Mouse (Mus musculus) forebrain, embryonic 15.5 days (tissue): ENCODE measurements around the gene Dmrta2. TPM values are rescaled to one million over a fixed set of nuclear protein-coding genes. Genes with fewer than 3 reads are reported as not detected.
A peak's percentile ranks its signal among the peaks of the same experiment; 100 is the strongest.

Experiments
- ATAC-seq: fragments of 200-750 bp; cut with Nextera tagmentation; replicated peaks from 2 replicates; pipeline ENCODE4 v1.8.0; 2017; ENCODE audit warnings: mild to moderate bottlenecking, moderate TSS enrichment, moderate library complexity
- H3K27ac ChIP-seq: fragments of 300-500 bp; sonication (generic); replicated peaks from 2 replicates; pipeline ENCODE4 v1.5.1; 2015; ENCODE audit warnings: mild to moderate bottlenecking, inconsistent platforms
- H3K27me3 ChIP-seq: fragments of 300-500 bp; sonication (generic); 2 replicates; pipeline ENCODE4 v1.6.1; 2015; ENCODE audit warnings: inconsistent platforms
- H3K36me3 ChIP-seq: fragments of 300-500 bp; sonication (generic); 2 replicates; pipeline ENCODE4 v1.6.1; 2015; ENCODE audit warnings: mild to moderate bottlenecking, inconsistent platforms
- H3K4me1 ChIP-seq: fragments of 300-500 bp; sonication (generic); 2 replicates; pipeline ENCODE4 v1.6.1; 2015; ENCODE audit warnings: inconsistent platforms
- H3K4me2 ChIP-seq: fragments of 300-500 bp; sonication (generic); replicated peaks from 2 replicates; pipeline ENCODE4 v1.6.1; 2015; ENCODE audit warnings: mild to moderate bottlenecking, inconsistent platforms
- H3K4me3 ChIP-seq: fragments of 300-500 bp; sonication (generic); 2 replicates; pipeline ENCODE4 v1.5.1; 2015; ENCODE audit warnings: mild to moderate bottlenecking, inconsistent platforms
- H3K9ac ChIP-seq: fragments of 300-500 bp; sonication (generic); replicated peaks from 2 replicates; pipeline ENCODE4 v1.6.1; 2015; ENCODE audit warnings: mild to moderate bottlenecking, inconsistent platforms
- H3K9me3 ChIP-seq: fragments of 300-500 bp; sonication (generic); 2 replicates; pipeline ENCODE4 v1.6.1; 2016; ENCODE audit warnings: inconsistent platforms
- WGBS: fragments of 180-500 bp; shearing (Covaris S2); methylation state at CpG from one replicate; pipeline ENCODE4 v1.1.7; 2015; ENCODE audit warnings: mixed read lengths; 5-methylcytosine and 5-hydroxymethylcytosine counted together
- polyA plus RNA-seq: library from polyadenylated mRNA; unstranded; fragments of >200 nt; fragmentation: Nextera tagmentation; extraction: Ambion mirVana; gene quantifications from 2 replicates; pipeline ENCODE4 v1.2.1, GENCODE M21; 2015

Gene Dmrta2
- 3.2 and 4.4 TPM in 2 replicates for polyA plus RNA-seq

DNA sequence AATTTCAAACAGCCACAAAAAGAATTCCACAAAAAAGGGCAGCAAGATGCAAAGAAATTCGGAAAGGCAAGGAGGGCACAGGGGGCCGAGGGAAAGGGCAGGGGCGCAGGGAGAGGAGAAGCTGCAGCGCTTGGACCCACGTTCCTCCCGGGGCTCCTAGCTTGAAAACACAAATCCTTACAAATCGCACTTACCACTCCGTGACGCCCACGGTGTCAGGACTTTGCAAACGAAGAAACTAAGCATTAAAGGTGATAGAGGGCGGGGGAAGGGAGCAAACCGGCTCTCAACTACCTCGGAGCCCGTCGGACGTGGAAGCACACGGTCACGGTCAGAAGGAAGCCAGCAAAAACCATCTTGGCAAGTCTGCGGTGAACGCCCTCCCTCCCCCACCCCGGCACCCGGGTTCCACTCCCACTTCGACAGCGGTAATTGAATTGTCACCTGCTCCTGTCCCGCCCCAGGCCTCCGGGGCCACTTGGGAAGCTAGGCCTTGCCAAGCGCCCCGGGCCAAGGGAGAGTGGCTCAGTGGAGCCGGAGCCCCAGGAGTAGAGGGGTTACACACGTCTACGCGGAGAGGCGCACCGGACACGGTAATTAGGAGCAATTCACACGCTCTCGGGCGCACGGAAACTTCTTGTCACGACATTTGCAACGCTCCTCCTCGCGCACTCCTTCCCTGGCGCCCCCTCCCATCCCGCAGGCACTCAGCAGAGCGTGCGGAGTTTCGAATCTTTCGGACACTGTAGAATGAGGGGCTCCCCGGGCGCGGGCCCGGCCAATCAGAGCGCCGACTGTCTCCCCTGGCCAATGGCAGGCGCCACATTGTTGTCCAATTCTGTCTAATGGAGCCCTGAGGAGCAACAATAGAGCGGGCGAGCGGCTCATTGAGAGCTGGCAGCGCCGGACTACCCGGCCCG lies at the start of gene Dmrta2:
Gene Dmrta2 (plus strand): TSS at position 906 of the 920 bp plus-strand sequence.
- Histone ChIP-seq H3K4me3 (peak within 1 kb of the TSS; percentile 55), H3K27me3 (peaks cover 77% of the 10 kb centered on the region), H3K9ac (peak within 1 kb of the TSS; percentile 65), H3K9me3 (no peaks in the 10 kb centered on the region), H3K36me3 (no peaks in the 10 kb centered on the region), H3K4me1 (peaks cover 50% of the 10 kb centered on the region), H3K4me2 (peak within 1 kb of the TSS; percentile 75), H3K27ac (peak within 1 kb of the TSS; percentile 84)
- 0% methylated on average over 64 of the region's 64 CpGs for WGBS
- ATAC-seq: peak; percentile 91

- Histone ChIP-seq H3K27ac (no peak overlapping the region), H3K4me3 (no peak overlapping the region), H3K27me3 (no peaks in the 10 kb centered on the region), H3K4me2 (no peak overlapping the region), H3K36me3 (peaks cover 4% of the 10 kb centered on the region; the same call in 1 of the 2 replicates), H3K9me3 (no peaks in the 10 kb centered on the region), H3K9ac (no peak overlapping the region), H3K4me1 (no peaks in the 10 kb centered on the region)
- WGBS: 82% methylated on average over 1 of the region's 1 CpGs
- no peak for ATAC-seq
Measured at GRCm38 (mm10) chr4:109929058-109929457, 48.8 kb upstream of the Dmrta2 start.

- Histone ChIP-seq H3K27ac (no peak overlapping the region), H3K27me3 (no peaks in the 10 kb centered on the region), H3K4me2 (no peak overlapping the region), H3K4me3 (no peak overlapping the region), H3K9me3 (no peaks in the 10 kb centered on the region), H3K9ac (no peak overlapping the region), H3K4me1 (no peaks in the 10 kb centered on the region), H3K36me3 (peaks cover 6% of the 10 kb centered on the region; the same call in 1 of the 2 replicates)
- no peak for ATAC-seq
- WGBS: 100% methylated on average over 1 of the region's 1 CpGs
Measured at GRCm38 (mm10) chr4:109930445-109930844, 47.4 kb upstream of the Dmrta2 start.

- no peak overlapping the region for H3K4me3 ChIP-seq
- H3K27ac ChIP-seq: no peak overlapping the region
- ATAC-seq: no peak
- peaks cover 8% of the 10 kb centered on the region; the same call in 1 of the 2 replicates for H3K36me3 ChIP-seq
- H3K4me2 ChIP-seq: no peak overlapping the region
- no peaks in the 10 kb centered on the region for H3K27me3 ChIP-seq
- H3K9ac ChIP-seq: no peak overlapping the region
- WGBS: 81% methylated on average over 1 of the region's 1 CpGs
- H3K9me3 ChIP-seq: no peaks in the 10 kb centered on the region
- no peaks in the 10 kb centered on the region for H3K4me1 ChIP-seq
Measured at GRCm38 (mm10) chr4:109930935-109931334, 46.9 kb upstream of the Dmrta2 start.

GRCm38 (mm10) chr4:109936557-109936956 lies 41.3 kb upstream of the Dmrta2 start:
- Histone ChIP-seq H3K4me3 (no peak overlapping the region), H3K9ac (no peak overlapping the region), H3K9me3 (no peaks in the 10 kb centered on the region), H3K27ac (no peak overlapping the region), H3K4me1 (no peaks in the 10 kb centered on the region), H3K27me3 (no peaks in the 10 kb centered on the region), H3K36me3 (0 out of 2 replicates have a peak, but pooled peaks cover 4% of the 10 kb centered on the region), H3K4me2 (no peak overlapping the region)
- ATAC-seq: no peak
- WGBS: 95% methylated on average over 3 of the region's 3 CpGs

DNA sequence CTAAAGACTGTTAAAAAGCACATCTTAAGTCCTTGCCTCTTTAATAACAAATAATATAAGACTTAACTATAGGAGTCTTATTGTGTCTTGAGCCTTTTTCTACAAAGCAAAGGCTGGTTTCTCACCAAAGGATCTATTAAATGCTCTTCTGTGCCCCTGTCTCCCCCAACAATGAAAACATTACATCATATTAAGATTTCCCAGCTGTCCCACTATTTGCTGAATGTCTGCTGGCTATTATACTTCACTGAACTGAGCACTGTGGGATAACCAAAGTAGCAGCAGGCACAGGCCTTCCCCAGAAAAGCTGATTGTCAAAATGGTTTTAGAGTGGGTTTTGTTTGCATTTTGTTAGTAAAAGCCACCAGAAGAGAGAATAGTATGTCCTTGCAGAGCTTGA lies 38.6 kb upstream of the Dmrta2 start:
- no peak overlapping the region for H3K4me3 ChIP-seq
- H3K27ac ChIP-seq: no peak overlapping the region
- no peak overlapping the region for H3K4me2 ChIP-seq
- H3K9me3 ChIP-seq: no peaks in the 10 kb centered on the region
- ATAC-seq: no peak
- H3K4me1 ChIP-seq: no peaks in the 10 kb centered on the region
- no peak overlapping the region for H3K9ac ChIP-seq
- H3K36me3 ChIP-seq: 0 out of 2 replicates have a peak, but pooled peaks cover 4% of the 10 kb centered on the region
- no peaks in the 10 kb centered on the region for H3K27me3 ChIP-seq

- no peak for ATAC-seq
- H3K36me3 ChIP-seq: no peaks in the 10 kb centered on the region
- no peak overlapping the region for H3K4me2 ChIP-seq
- H3K9ac ChIP-seq: no peak overlapping the region
- no peaks in the 10 kb centered on the region for H3K4me1 ChIP-seq
- H3K27me3 ChIP-seq: no peaks in the 10 kb centered on the region
- no peak overlapping the region for H3K4me3 ChIP-seq
- WGBS: 96% methylated on average over 1 of the region's 1 CpGs
- no peak overlapping the region for H3K27ac ChIP-seq
- H3K9me3 ChIP-seq: no peaks in the 10 kb centered on the region
Measured at GRCm38 (mm10) chr4:109945554-109945953, 32.3 kb upstream of the Dmrta2 start.

DNA sequence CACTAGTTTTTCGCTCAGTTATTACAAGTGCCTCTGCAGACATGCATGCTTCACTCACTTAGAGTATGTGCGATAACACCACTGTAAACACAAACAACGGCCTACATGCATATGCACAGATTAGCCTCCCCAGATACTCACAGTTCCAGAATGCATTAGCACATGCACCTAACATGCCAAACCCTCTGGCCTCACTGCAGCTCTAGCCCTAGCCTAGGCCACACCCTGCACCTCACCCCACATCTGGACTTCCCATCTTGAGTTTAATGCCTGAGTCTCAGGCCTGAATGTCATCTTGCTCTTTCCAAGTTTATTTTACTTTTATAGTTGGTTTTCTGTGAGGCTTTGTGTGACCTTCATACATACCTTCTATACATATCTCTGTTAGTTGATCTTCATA lies 28.5 kb upstream of the Dmrta2 start:
- no peaks in the 10 kb centered on the region for H3K36me3 ChIP-seq
- no peaks in the 10 kb centered on the region for H3K4me1 ChIP-seq
- WGBS: 96% methylated on average over 3 of the region's 3 CpGs
- H3K9me3 ChIP-seq: no peaks in the 10 kb centered on the region
- no peak overlapping the region for H3K4me3 ChIP-seq
- H3K9ac ChIP-seq: no peak overlapping the region
- ATAC-seq: no peak
- no peaks in the 10 kb centered on the region for H3K27me3 ChIP-seq
- H3K4me2 ChIP-seq: no peak overlapping the region
- no peak overlapping the region for H3K27ac ChIP-seq

GRCm38 (mm10) chr4:109953509-109953908 lies 24.3 kb upstream of the Dmrta2 start:
- no peaks in the 10 kb centered on the region for H3K4me1 ChIP-seq
- WGBS: 60% methylated on average over 1 of the region's 1 CpGs

DNA sequence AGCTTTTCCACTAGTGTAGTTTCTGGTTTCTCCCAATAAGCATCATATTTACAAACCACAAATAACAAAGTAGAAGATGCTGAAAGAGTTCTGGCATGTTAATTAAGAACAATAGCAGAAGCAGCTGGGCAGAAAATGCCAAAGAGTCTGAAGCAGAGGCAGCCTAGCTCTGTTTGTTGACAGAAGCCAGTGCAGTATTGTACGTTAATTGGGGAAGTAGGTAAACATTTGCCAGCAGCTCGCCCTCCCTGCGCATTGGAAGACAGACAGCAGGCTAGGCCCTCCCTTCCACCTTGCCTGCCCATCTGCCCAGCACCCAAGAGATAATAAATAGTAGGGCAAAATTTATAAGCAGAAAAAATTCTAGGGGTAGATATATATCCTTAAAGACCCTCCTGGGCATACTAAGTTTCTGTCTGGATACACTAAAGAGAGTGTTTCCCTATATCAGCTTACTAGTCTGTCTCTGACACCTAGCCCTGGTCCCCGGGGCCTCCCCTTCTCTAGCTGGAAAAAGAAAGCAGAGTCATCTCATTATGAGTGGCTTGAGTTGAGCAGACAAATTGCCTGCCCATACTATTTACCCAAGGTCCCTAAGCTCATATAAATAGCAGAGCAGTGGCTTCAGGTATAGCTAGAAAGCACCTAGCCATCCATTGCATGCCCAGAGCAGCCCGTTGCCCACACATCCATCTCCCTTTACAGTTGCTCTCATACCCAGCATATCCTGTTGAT lies 17.5 kb upstream of the Dmrta2 start:
- Histone ChIP-seq H3K4me2 (no peak overlapping the region), H3K27ac (no peak overlapping the region), H3K27me3 (no peaks in the 10 kb centered on the region), H3K36me3 (peaks cover 7% of the 10 kb centered on the region; the same call in 1 of the 2 replicates), H3K9me3 (no peaks in the 10 kb centered on the region), H3K9ac (no peak overlapping the region), H3K4me3 (no peak overlapping the region), H3K4me1 (no peaks in the 10 kb centered on the region)
- no peak for ATAC-seq
- WGBS: 52% methylated on average over 5 of the region's 5 CpGs

More at GRCm38 (mm10) chr4:109953509-109953908, 24.3 kb upstream of the Dmrta2 start:
- H3K27ac ChIP-seq: no peak overlapping the region
- H3K27me3 ChIP-seq: no peaks in the 10 kb centered on the region
- H3K9me3 ChIP-seq: no peaks in the 10 kb centered on the region
- no peak overlapping the region for H3K4me2 ChIP-seq
- H3K9ac ChIP-seq: no peak overlapping the region
- no peaks in the 10 kb centered on the region for H3K36me3 ChIP-seq
- ATAC-seq: no peak
- H3K4me3 ChIP-seq: no peak overlapping the region

DNA sequence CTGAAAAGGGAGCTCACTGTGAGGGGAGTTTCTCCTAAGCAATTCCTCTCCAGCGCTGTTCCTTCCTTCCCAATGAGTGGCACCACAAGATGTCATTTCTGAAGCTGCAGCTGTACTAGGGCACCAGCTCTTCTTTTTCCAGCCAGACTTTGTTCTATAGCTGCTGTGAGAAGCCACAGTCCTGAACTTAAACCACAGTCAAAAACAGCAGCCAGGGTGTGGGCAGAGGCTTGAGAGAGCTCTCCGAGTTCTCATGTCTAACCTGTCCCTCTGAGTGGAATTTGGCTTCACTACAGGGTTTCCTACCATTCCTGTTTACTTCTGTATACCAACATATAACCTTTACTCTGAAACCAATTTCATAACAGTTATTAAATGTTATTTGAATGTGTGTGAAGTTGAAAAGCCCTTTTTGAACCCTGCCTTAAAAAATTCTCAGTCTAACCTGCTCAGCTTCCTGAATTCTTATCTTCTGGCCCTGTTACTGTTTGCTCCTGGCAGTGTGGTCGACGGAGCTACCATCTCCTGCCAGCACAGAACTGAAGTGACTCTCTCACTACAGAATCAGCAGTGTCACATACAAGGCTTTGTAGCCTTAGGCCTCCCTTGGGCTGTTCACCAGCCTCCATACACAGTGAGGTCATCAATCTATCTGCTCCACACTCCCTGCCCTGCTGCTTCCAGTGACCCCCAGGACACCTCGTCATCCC lies 14.1 kb upstream of the Dmrta2 start:
- no peak overlapping the region for H3K4me3 ChIP-seq
- H3K27ac ChIP-seq: no peak overlapping the region
- 91% methylated on average over 5 of the region's 5 CpGs for WGBS
- no peak overlapping the region for H3K4me2 ChIP-seq
- no peaks in the 10 kb centered on the region for H3K4me1 ChIP-seq
- H3K9ac ChIP-seq: no peak overlapping the region
- H3K36me3 ChIP-seq: peaks cover 7% of the 10 kb centered on the region; the same call in 1 of the 2 replicates
- H3K27me3 ChIP-seq: no peaks in the 10 kb centered on the region
- H3K9me3 ChIP-seq: no peaks in the 10 kb centered on the region
- no peak for ATAC-seq
